Mouse (Mus musculus) erythroblast, embryonic 14.5 days (primary cell): ENCODE data around the gene Defb28.

ENCODE experiments used
- GATA1 ChIP-seq: IDR thresholded peaks from 2 replicates; pipeline ENCODE4 v1.6.1; 2012; ENCODE audit warnings: low read length, inconsistent platforms, mixed read lengths
- TAL1 ChIP-seq: IDR thresholded peaks from 3 replicates; pipeline ENCODE4 v1.6.1; 2012; ENCODE audit warnings: low read length, inconsistent platforms, mixed read lengths

DNA sequence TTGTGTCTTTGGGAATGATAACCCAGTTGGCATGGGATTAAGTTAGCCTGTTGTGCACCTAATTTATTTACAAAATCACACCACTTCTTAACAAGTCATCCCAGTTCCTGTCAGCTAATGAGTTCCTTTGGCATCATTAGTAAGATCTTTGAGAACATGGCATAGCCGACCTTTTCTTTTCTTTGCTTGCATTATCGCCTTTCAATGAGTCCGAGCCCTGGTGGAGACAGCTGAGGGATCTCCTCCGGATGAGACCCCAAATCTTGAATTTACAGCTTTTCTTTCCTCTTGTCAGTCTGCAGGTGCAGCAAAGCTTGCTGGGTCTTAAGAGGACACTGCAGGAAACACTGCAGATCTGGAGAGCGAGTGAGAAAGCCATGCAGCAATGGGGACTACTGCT is 51.0 kb downstream of the Defb28 start, which contains the start of gene Gm17416:
- no peak for TF ChIP-seq TAL1
- TF ChIP-seq GATA1 = no peak
